ENCODE assay signal across 8 mouse cellular contexts in genomic region chr11:90782975-90783374, GRCm38 (mm10).
A peak's percentile ranks its signal among the peaks of the same experiment; 100 is the strongest.
DNase-seq lines count a peak whose midpoint lies in the region; ATAC-seq lines count a peak whose summit lies in the region.

No protein-coding gene starts in this region.

- no peaks in the 10 kb centered on the region for H3K4me1 ChIP-seq in forebrain, embryonic 10.5 days
- H3K4me1 ChIP-seq in forebrain, embryonic 16.5 days (replicated peaks; ENCODE audit: control insufficient read depth, insufficient read depth, low read length): no peaks in the 10 kb centered on the region
- H3K4me1 ChIP-seq in neural tube, embryonic 15.5 days: no peaks in the 10 kb centered on the region

- ATAC-seq in forebrain, embryonic 16.5 days: no peak
- ATAC-seq in neural tube, embryonic 15.5 days (ENCODE audit: low FRiP score): no peak
- no peak for ATAC-seq in cerebellum, adult (ENCODE audit: insufficient number of reproducible peaks, low FRiP score, low TSS enrichment)

- H3K36me3 ChIP-seq in forebrain, embryonic 10.5 days (replicated peaks): no peaks in the 10 kb centered on the region
- no peaks in the 10 kb centered on the region for H3K36me3 ChIP-seq in forebrain, embryonic 16.5 days (ENCODE audit: control insufficient read depth, insufficient read depth)
- H3K36me3 ChIP-seq in neural tube, embryonic 15.5 days: no peaks in the 10 kb centered on the region

- WGBS in forebrain, embryonic 10.5 days: 52% methylated on average over 6 of the region's 6 CpGs
- 46% methylated on average over 6 of the region's 6 CpGs for WGBS in forebrain, embryonic 16.5 days
- 33% methylated on average over 6 of the region's 6 CpGs for WGBS in neural tube, embryonic 15.5 days

- intact Hi-C loops in left cerebral cortex, postnatal 4 days (cut with DNase I): no loop called here

- H3K4me2 ChIP-seq in forebrain, embryonic 16.5 days (ENCODE audit: low read length): no peak overlapping the region
- no peak overlapping the region for H3K4me2 ChIP-seq in neural tube, embryonic 15.5 days

- no peaks in the 10 kb centered on the region for H3K9me3 ChIP-seq in forebrain, embryonic 10.5 days
- H3K9me3 ChIP-seq in forebrain, embryonic 16.5 days (ENCODE audit: control insufficient read depth, low read length): no peaks in the 10 kb centered on the region
- no peaks in the 10 kb centered on the region for H3K9me3 ChIP-seq in neural tube, embryonic 15.5 days (replicated peaks)

- H3K4me3 ChIP-seq in forebrain, embryonic 10.5 days: no peak overlapping the region
- H3K4me3 ChIP-seq in forebrain, embryonic 16.5 days (replicated peaks; ENCODE audit: low read length): no peak overlapping the region
- H3K4me3 ChIP-seq in neural tube, embryonic 15.5 days (replicated peaks): no peak overlapping the region

- peak; percentile 44 for DNase-seq in forebrain, embryonic 10.5 days (ENCODE audit: extremely low spot score, low spot score)
- DNase-seq in neural tube, embryonic 10.5 days (ENCODE audit: extremely low spot score, low spot score): peak; percentile 39
- DNase-seq in heart, postnatal 4 days: peak; percentile 25
- DNase-seq in left cerebral cortex, postnatal 4 days: peak; percentile 44
- DNase-seq in yolk sac, embryonic 10.5 days (ENCODE audit: low spot score): peak; percentile 21

- H3K9ac ChIP-seq in forebrain, embryonic 16.5 days (replicated peaks; ENCODE audit: low read depth, low read length): no peak overlapping the region
- no peak overlapping the region for H3K9ac ChIP-seq in neural tube, embryonic 15.5 days (replicated peaks)

- no peak overlapping the region for H3K27ac ChIP-seq in forebrain, embryonic 10.5 days
- H3K27ac ChIP-seq in forebrain, embryonic 16.5 days (ENCODE audit: low read length): no peak overlapping the region
- no peak overlapping the region for H3K27ac ChIP-seq in neural tube, embryonic 15.5 days (replicated peaks)

- no peaks in the 10 kb centered on the region for H3K27me3 ChIP-seq in forebrain, embryonic 10.5 days (ENCODE audit: poor library complexity, severe bottlenecking)
- H3K27me3 ChIP-seq in forebrain, embryonic 16.5 days (replicated peaks; ENCODE audit: control insufficient read depth, insufficient read depth, low read length): no peaks in the 10 kb centered on the region
- H3K27me3 ChIP-seq in neural tube, embryonic 15.5 days (replicated peaks): no peaks in the 10 kb centered on the region
